Mouse (Mus musculus) frontal cortex, postnatal 25 days (tissue): ENCODE data around the gene Fxr2.

Experiments
- DNase-seq, 2 experiments: peaks; one replicate each; pipeline ENCODE4 v3.0.0; 2022; ENCODE audit warnings: low spot score in 2 of 2

The Fxr2 gene

GRCm38 (mm10) chr11:69632284-69633089, at the start of gene Fxr2:
Gene Fxr2 (plus strand): TSS chr11:69632990.
- peak; percentile 99 to 100 for DNase-seq

GRCm38 (mm10) chr11:69584008-69584407, 48.8 kb upstream of the Fxr2 start:
- no peak for DNase-seq

GRCm38 (mm10) chr11:69584937-69585336, 47.9 kb upstream of the Fxr2 start:
- DNase-seq: no peak

- no peak for DNase-seq
These were observed 47.0 kb upstream of the Fxr2 start for GRCm38 (mm10) chr11:69585718-69586325.

- DNase-seq: no peak
These were observed 43.5 kb upstream of the Fxr2 start for GRCm38 (mm10) chr11:69589207-69589834.

GRCm38 (mm10) chr11:69590622-69591021, 42.2 kb upstream of the Fxr2 start:
- DNase-seq: no peak

- no peak for DNase-seq
These were observed 41.4 kb upstream of the Fxr2 start for GRCm38 (mm10) chr11:69591424-69591823.

GRCm38 (mm10) chr11:69591899-69592637, 40.7 kb upstream of the Fxr2 start:
- DNase-seq: peak; percentile 27 to 58

GRCm38 (mm10) chr11:69592799-69593198, 40.0 kb upstream of the Fxr2 start:
- no peak for DNase-seq

- DNase-seq: no peak
These were observed 37.9 kb upstream of the Fxr2 start for GRCm38 (mm10) chr11:69594853-69595252.

- DNase-seq: no peak
These were observed 33.4 kb upstream of the Fxr2 start for GRCm38 (mm10) chr11:69599436-69599835.

GRCm38 (mm10) chr11:69600098-69600497, 32.7 kb upstream of the Fxr2 start:
- peak; percentile 38 to 59 for DNase-seq

GRCm38 (mm10) chr11:69601768-69602167, 31.0 kb upstream of the Fxr2 start:
- no peak for DNase-seq

GRCm38 (mm10) chr11:69603516-69603915, 29.3 kb upstream of the Fxr2 start:
- no peak for DNase-seq

- no peak for DNase-seq
These were observed 28.4 kb upstream of the Fxr2 start for GRCm38 (mm10) chr11:69604347-69604746.

GRCm38 (mm10) chr11:69604795-69605664, 27.8 kb upstream of the Fxr2 start:
- DNase-seq: no peak

- DNase-seq: peak; percentile 57 to 59
These were observed 26.9 kb upstream of the Fxr2 start, which contains the start of gene Atp1b2 for GRCm38 (mm10) chr11:69605726-69606490. Gene Atp1b2 (minus strand): TSS chr11:69605942.

GRCm38 (mm10) chr11:69606491-69606795, 26.3 kb upstream of the Fxr2 start:
- DNase-seq: no peak

GRCm38 (mm10) chr11:69606832-69607231, 26.0 kb upstream of the Fxr2 start:
- no peak for DNase-seq

- no peak for DNase-seq
These were observed 24.3 kb upstream of the Fxr2 start for GRCm38 (mm10) chr11:69608525-69608924.
